Mouse (Mus musculus): ENCODE data around the gene Spint2.

The Spint2 gene

GRCm38 (mm10) chr7:29281201-29282073 lies at the start of gene Spint2:
TSS of gene Spint2 (minus strand) at chr7:29281912.
- DNase-seq (ENCODE audit: low read depth, low spot score) = peak; percentile 89

GRCm38 (mm10) chr7:29328984-29329383 lies 47.3 kb upstream of the Spint2 start:
- no peak for DNase-seq (ENCODE audit: low read depth, low spot score)

DNA sequence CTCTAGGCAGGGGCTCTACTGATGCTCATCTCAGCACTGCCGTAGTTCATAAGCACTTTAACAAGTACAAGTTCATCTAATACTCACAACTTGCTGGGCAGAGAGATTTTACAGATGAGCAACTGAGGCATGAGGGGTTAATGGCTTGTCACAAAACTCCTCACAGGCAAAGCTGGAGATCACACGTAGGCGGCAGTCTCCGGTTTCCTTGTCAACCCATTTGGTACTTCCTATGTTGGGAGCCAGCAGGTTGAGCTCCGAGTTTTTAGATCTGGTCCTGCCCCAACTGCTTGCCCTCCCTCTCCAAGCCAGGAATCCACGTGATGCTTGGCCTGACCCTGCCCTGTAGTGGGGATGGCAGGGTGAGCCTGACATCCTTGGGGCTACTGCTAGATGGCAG lies 45.4 kb upstream of the Spint2 start:
- DNase-seq (ENCODE audit: low read depth, low spot score) = no peak

DNA sequence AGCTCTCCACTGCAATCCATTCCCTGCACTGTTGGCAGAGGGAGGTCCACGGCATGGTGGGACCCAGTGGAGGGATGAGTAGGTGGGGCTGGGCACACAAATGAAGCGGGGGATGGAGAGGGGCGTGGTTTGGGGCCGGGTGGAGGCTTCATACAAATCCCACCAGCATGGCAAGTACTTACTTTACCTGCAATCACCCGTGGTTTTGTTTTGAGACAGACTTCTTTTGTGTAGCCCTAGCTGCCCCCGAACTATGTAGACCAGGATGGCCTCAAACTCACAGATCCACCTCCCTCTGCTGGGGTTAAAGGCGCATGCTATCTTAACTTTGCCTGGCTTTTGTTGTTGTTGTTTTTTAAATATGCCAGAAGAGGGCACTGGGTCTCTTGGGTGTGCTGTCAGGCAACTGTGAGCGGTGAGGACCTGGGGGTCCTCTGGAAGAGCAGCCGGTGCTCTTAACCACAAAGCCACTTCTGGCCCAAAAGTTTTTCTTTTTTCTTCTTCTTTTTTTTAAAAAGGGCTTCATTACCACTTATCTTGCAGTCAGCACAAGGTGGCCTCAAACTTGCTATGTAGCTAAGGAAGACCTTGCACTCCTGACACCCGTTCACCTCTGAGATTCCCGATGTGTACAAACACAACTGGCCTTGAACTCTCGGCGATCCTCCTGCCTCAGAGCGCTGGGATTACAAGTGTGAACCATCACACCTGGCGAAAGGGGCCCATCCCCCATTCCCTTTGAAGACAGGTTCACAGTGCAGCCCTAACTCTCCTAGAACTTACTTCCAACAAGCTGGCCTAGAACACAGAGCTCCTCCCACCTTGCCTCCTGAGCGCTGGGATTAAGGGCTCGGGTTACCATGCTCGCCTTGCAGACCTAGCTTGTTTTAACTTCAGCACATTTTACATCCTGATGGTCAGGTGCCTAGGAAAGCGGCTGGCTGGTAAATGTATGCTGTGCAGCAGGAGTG lies 37.9 kb upstream of the Spint2 start:
- peak; percentile 91 for DNase-seq (ENCODE audit: low read depth, low spot score)

DNA sequence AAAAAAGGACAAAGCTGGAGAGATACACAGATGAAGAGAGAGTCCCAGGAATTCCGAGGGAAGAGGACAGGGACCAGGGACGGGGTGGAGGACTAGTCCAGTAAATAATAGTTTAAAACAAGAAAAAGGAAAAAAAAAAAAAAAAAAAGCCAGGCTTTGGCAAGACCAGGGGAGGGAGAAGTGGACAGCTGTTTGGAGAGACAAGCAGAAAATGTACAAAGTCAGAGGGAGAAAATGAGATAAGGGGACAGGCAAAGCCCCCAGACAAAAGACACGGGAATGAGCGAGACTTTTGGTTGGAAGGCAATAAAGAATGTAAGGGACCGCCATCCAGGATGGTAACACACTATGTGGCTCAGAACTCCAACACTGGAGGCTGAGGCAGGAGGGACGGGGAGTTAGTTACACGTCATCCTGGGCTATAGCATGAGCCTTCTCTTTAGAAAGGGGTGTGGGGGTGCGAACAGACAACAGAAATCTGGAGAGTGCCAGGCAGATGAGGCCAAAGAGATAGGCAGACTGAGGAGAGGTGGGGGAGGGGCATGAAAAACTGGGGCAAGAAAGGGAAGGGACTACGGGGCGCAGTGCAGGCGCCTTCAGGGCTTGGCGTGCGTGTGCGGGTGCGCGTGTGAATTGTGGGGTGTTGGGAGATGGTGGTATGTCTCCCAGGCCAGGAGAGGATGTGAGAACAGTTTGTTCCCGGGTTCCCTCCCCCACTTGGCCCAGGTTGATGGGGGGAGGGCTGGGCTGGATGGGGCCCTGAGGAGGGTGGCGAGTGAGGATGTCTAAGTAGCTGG lies 36.6 kb upstream of the Spint2 start:
- peak; percentile 60 for DNase-seq (ENCODE audit: low read depth, low spot score)

DNA sequence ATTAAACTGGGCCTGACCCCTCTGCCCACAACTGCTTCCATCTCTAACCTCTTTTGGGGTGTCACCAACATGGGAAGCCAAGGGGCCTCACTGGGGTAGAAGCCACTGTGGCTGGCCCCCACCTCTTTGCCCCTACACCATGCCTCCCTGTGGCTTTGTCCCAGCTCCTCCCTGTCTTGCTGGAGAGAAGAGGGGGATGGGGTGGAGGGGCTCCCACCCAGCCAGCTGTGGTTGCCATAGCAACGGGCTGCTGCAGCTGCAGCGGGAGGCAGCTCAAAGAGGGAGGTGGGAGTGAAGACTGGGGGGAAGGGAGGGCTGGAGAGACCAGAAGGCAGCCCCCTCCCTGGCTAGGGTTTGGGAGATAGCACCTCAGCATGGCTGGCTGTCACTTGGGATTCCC lies 35.8 kb upstream of the Spint2 start:
- peak; percentile 95 for DNase-seq (ENCODE audit: low read depth, low spot score)

DNA sequence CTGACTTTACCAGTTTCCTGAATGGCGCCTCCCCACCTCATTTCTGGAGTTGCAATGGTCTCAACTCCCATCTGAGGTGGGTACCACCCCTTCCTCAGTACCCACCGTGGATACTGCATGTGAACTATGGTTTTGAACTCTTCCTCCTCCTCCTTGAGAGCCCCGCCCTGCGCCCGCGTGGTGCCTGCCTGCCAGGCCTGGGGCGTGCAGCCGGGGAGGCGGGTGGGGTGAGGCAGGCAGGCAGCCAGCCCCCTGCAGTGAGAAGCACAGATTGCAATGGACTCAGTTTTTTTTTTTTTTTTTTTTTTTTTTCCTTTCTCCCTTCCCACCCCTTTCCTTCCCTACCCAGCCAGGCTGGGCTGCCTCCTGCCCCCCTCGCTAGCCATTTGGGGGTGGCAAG lies 35.3 kb upstream of the Spint2 start:
- peak; percentile 80 for DNase-seq (ENCODE audit: low read depth, low spot score)

DNA sequence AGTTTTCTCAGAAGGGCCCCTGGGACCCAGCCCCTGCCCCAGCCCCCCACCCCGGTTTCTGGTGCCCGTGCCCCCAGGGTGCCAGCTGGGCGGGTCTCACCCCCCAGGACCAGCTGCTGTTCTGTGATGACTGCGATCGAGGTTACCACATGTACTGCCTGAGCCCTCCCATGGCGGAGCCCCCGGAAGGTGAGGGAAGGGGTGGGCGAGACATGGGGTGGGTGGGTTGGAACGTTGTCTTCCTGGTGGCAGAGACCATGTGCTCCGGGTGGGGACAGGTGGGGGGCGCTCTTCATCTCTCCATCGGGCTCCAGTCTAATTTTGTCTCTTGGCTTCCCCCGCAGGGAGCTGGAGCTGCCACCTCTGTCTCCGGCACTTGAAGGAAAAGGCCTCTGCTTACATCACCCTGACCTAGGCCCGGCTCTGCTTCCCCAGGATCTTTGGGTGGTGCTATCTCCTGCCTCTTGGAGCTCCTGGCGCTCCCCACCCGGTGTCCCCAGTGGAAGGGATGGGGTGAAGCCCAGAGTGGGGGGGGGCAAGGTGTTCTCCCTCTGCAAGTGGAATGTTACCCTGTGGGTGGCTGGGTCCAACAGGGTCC lies 34.5 kb upstream of the Spint2 start:
- no peak for DNase-seq (ENCODE audit: low read depth, low spot score)

- DNase-seq (ENCODE audit: low read depth, low spot score) = no peak
These were observed 33.3 kb upstream of the Spint2 start for GRCm38 (mm10) chr7:29314844-29315628.

DNA sequence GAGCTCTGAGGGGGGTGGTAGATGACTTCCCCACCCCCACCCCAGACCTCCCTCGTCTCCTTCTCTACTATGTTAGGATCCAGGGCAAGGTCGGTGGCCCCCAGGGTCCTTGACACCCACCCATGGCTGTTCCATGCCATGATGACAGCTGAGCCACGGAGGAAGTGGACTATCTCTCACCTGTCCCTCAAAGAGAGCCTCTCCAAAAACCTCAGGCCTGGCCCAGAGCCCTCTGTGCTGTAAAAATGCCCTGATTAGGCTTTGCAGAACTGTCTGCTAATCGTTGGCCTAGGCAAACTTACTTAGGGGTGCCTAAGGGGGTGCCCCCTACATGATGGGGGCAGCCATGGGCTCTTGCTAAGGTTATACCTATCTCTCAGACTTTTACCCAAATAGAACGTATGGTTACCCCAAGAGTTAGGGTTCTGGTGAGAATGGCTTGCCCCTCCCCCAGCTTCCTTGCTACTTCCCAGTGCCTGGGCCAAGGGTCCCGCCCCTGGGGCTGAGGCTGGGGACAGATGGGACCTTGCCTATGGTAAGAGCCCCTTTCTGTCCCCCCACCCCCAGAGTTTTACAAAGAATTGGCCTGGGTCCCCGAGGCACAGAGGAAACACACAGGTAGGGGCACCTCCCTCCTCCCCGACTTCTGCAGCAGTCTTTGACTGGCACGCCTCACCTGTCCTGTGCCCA lies 32.0 kb upstream of the Spint2 start:
- DNase-seq (ENCODE audit: low read depth, low spot score) = no peak

DNA sequence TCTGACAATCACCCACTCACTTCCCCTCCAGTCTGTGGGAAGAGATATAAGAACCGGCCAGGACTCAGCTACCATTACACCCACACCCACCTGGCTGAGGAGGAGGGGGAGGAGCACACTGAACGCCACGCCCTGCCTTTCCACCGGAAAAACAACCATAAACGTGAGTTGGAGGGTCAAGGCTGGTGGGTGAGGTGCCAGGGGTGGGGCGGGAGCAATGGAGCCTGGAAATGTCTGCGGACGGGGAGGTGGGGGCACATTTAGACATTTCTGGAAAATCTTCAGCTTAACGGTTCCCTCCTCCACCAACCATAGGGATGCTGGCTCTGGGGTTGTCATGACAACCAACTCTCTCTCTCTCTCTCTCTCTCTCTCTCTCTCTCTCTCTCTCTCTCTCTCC lies 31.3 kb upstream of the Spint2 start:
- peak; percentile 52 for DNase-seq (ENCODE audit: low read depth, low spot score)

GRCm38 (mm10) chr7:29309749-29310148 lies 28.0 kb upstream of the Spint2 start:
- DNase-seq (ENCODE audit: low read depth, low spot score) = no peak

DNA sequence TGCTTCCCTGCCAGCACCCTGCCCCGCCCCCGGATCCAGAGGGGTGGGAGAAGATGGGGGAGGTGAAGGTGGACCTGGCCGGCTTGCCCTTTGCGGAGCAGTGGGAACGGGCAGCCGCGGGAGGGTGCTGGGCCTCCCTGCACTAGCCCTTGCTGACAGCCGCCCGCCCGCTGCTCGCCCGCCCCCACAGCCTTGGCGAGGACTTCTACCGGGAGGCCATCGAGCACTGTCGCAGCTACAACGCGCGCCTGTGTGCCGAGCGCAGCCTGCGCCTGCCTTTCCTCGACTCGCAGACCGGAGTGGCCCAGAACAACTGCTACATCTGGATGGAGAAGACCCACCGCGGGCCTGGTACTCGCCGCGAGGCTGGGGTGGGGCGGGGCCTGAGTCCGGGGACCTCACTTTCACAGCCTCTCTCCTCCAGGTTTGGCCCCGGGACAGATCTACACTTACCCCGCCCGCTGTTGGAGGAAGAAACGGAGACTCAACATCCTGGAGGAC lies 27.6 kb upstream of the Spint2 start:
- peak; percentile 29 for DNase-seq (ENCODE audit: low read depth, low spot score)

DNA sequence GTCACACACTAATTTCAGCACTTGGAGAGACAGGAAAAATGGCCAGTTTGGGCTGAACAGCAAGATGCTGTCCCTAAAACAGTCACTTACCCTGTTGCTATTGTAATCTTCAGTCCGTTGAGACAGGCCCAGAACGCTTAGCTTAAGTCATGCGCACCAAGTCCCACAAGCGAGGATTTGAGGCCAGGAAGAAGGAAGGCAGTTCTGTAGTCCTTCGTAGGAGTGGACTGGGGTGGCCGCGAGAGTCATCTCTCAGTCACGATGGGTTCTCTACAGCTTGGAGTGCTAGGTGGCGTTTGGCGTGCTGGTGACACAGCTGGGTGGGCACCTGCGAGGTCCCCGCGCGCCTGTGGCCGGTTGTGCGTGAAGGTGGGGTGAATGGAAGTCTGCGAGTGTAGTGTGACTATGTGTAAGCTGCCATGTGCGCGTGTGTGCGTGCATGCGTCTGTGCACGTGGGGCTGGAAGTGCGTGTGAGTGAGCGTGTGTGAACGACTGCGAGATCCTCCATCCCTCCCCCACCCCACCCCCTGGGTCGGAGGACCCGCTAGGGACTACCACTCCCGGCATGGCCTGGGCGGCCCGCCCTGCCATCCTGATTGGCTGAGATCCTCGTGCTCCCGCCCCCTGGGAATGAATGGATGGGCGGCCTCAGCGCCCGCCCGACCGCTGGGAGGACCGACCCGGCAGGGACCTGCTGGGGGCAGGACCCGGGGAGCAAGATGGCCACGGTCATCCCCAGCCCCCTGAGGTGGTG lies 25.8 kb upstream of the Spint2 start:
- DNase-seq (ENCODE audit: low read depth, low spot score) = peak; percentile 88

- peak; percentile 81 for DNase-seq (ENCODE audit: low read depth, low spot score)
These were observed 24.9 kb upstream of the Spint2 start for GRCm38 (mm10) chr7:29306619-29307018.

DNA sequence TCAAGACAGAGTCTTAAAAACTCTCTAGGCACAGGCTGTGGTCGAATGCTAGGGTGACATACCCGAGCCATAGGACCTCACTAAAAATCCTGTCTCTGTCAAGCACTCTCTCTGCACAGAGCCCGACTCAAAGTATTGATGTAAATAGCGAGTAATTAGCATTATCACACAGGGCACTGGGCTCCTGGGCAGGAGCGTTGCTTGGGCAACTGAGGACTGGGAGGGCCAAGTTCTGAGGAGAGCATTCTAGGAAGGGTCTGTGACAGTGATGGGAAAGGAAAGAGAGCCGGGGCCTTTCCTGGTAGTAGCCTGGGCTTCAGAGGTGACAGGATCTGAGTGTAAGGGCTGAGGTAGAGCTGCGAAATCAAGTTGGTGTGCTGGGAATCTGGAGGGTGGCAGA lies 24.4 kb upstream of the Spint2 start:
- DNase-seq (ENCODE audit: low read depth, low spot score) = peak; percentile 44

DNA sequence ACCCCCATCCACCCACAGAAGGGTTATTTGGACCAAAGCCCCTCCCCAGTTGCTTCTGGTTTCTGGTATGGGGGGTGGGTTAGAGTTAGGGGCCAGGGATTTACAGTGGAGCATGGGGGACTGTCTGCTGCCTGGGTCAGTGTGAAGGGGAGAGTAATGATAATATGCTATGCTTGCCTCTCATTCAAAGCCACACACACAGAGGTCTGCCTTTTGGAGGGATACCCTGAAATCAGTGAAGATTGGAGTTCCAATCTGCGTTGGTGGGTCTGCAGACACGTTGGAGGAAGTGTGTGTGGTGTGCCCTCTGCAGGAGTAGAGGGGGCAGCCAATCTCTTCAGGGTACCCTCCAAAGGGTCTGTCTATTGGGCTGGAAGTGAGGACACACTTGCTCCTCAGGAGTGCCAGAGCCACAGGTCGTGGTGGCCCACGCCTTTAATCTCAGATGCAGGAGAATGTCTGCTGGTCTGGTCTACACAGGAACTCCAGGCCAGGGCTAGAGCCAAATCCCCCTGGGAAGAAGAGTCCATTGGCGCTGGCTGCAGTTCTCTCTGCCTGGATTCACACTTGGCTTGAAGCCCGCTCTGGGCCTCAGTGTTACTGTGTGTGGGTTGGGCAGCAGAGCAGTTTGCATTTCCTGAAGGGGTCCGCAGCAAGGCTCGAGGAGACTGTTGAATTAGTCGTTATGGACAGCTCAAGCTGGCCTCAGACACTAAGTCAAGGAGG lies 23.7 kb upstream of the Spint2 start:
- DNase-seq (ENCODE audit: low read depth, low spot score) = peak; percentile 46
